Mouse (Mus musculus) hematopoietic stem cell, adult 5-6 weeks (primary cell): ENCODE data around the gene Usp3. TPM values are rescaled to one million over a fixed set of nuclear protein-coding genes. Genes with fewer than 3 reads are reported as not detected.
A peak's percentile ranks its signal among the peaks of the same experiment; 100 is the strongest.

Source experiments
- ATAC-seq, 2 experiments: fragments of 125-278 bp in 1 of 2; replicated peaks in 1 of 2; 2 replicates each; pipeline ENCODE4 v1.8.0; 2016 to 2017; ENCODE audit warnings: inconsistent platforms in 2 of 2, mild to moderate bottlenecking in 2 of 2, moderate number of reproducible peaks in 2 of 2, low read depth in 1 of 2, moderate TSS enrichment in 1 of 2; ENCODE audit not compliant: low FRiP score in 2 of 2, poor library complexity in 2 of 2, severe bottlenecking in 2 of 2, insufficient read depth in 1 of 2, low TSS enrichment in 1 of 2
- total RNA-seq: library from RNA; stranded (forward); fragments of 172-1452, 232-1000 nt; gene quantifications from 2 replicates; pipeline ENCODE4 v1.2.3, GENCODE M21; 2017

Gene Usp3
- total RNA-seq, 1 experiment from 2014 or later, result 39.4 TPM

- no peak for ATAC-seq
These were observed 74.7 kb downstream of the Usp3 start for GRCm38 (mm10) chr9:66518251-66518650.

GRCm38 (mm10) chr9:66517746-66518145 is 75.2 kb downstream of the Usp3 start:
- ATAC-seq, result no peak

GRCm38 (mm10) chr9:66516296-66516940 is 76.5 kb downstream of the Usp3 start:
- no peak for ATAC-seq

- no peak for ATAC-seq
These were observed 77.2 kb downstream of the Usp3 start for GRCm38 (mm10) chr9:66515680-66516210.

- ATAC-seq, result no peak
These were observed 77.8 kb downstream of the Usp3 start for GRCm38 (mm10) chr9:66515115-66515514.

- ATAC-seq, result no peak
These were observed 78.6 kb downstream of the Usp3 start, which contains the start of gene Fbxl22 for GRCm38 (mm10) chr9:66514256-66514770. TSS of gene Fbxl22 (minus strand) at chr9:66514593.

GRCm38 (mm10) chr9:66513661-66514255 is 79.2 kb downstream of the Usp3 start:
- ATAC-seq, result no peak

GRCm38 (mm10) chr9:66513150-66513549 is 79.8 kb downstream of the Usp3 start:
- ATAC-seq, result no peak

GRCm38 (mm10) chr9:66512351-66512671 is 80.6 kb downstream of the Usp3 start:
- peak; percentile 84 for ATAC-seq

- ATAC-seq, result peak; percentile 43 to 60
These were observed 81.2 kb downstream of the Usp3 start for GRCm38 (mm10) chr9:66511580-66512350.

GRCm38 (mm10) chr9:66510944-66511343 is 82.0 kb downstream of the Usp3 start:
- ATAC-seq, result no peak

- no peak for ATAC-seq
These were observed 82.5 kb downstream of the Usp3 start for GRCm38 (mm10) chr9:66510351-66510841.

GRCm38 (mm10) chr9:66508890-66509399 is 84.0 kb downstream of the Usp3 start:
- no peak for ATAC-seq

GRCm38 (mm10) chr9:66507684-66508083 is 85.3 kb downstream of the Usp3 start:
- no peak for ATAC-seq

- no peak for ATAC-seq
These were observed 86.5 kb downstream of the Usp3 start for GRCm38 (mm10) chr9:66506424-66506823.

GRCm38 (mm10) chr9:66506011-66506410 is 86.9 kb downstream of the Usp3 start:
- no peak for ATAC-seq

- peak; percentile 80 to 83 for ATAC-seq
These were observed 87.6 kb downstream of the Usp3 start for GRCm38 (mm10) chr9:66505141-66505917.
